Mouse (Mus musculus): ENCODE data around the gene Gm20683.
"Not testable (repeated sequence)": the region's sequence is repeated elsewhere in the genome, so short reads cannot be mapped to it uniquely, and the experiment has no call there.

The Gm20683 gene

GRCm38 (mm10) chr17:25873405-25874147 is 32.0 kb upstream of the Gm20683 start:
- no peak for DNase-seq

- no peak for DNase-seq
Measured at GRCm38 (mm10) chr17:25872676-25873075, 31.1 kb upstream of the Gm20683 start.

- DNase-seq: not testable (repeated sequence)
Measured at GRCm38 (mm10) chr17:25871566-25871965, 30.0 kb upstream of the Gm20683 start.

- no peak for DNase-seq
Measured at GRCm38 (mm10) chr17:25869954-25870353, 28.4 kb upstream of the Gm20683 start.

GRCm38 (mm10) chr17:25869498-25869897 is 27.9 kb upstream of the Gm20683 start:
- DNase-seq: no peak

GRCm38 (mm10) chr17:25868601-25869191 is 27.1 kb upstream of the Gm20683 start, which contains the start of gene Mcrip2:
TSS of gene Mcrip2 (minus strand) at chr17:25868764.
- DNase-seq: peak; percentile 52 to 55

- no peak for DNase-seq
Measured at GRCm38 (mm10) chr17:25867836-25868600, 26.5 kb upstream of the Gm20683 start.

- DNase-seq: no peak
Measured at GRCm38 (mm10) chr17:25867509-25867835, 25.9 kb upstream of the Gm20683 start.

- DNase-seq: no peak
Measured at GRCm38 (mm10) chr17:25866172-25866571, 24.6 kb upstream of the Gm20683 start.

GRCm38 (mm10) chr17:25865288-25865687 is 23.7 kb upstream of the Gm20683 start:
- DNase-seq: no peak

- no peak for DNase-seq
Measured at GRCm38 (mm10) chr17:25864311-25864710, 22.7 kb upstream of the Gm20683 start.

GRCm38 (mm10) chr17:25863681-25864080 is 22.1 kb upstream of the Gm20683 start:
- DNase-seq: no peak

GRCm38 (mm10) chr17:25861704-25862612 is 20.4 kb upstream of the Gm20683 start:
- no peak for DNase-seq

- DNase-seq: peak; percentile 89 to 90
Measured at GRCm38 (mm10) chr17:25860832-25861703, 19.5 kb upstream of the Gm20683 start, which contains the start of gene Wdr90. TSS of gene Wdr90 (minus strand) at chr17:25861501.

- no peak for DNase-seq
Measured at GRCm38 (mm10) chr17:25860229-25860628, 18.7 kb upstream of the Gm20683 start.

GRCm38 (mm10) chr17:25844396-25844901 is 2.9 kb upstream of the Gm20683 start, which contains the start of gene Rhot2:
TSS of gene Rhot2 (minus strand) at chr17:25844851.
- peak; percentile 96 to 97 for DNase-seq

GRCm38 (mm10) chr17:25843636-25844395 is 2.3 kb upstream of the Gm20683 start:
- DNase-seq: no peak

- DNase-seq: no peak
Measured at GRCm38 (mm10) chr17:25843122-25843521, 1.6 kb upstream of the Gm20683 start.

- DNase-seq: no peak
Measured at GRCm38 (mm10) chr17:25842509-25842908, 946 bp upstream of the Gm20683 start.

GRCm38 (mm10) chr17:25840519-25840918 is 1.0 kb downstream of the Gm20683 start:
- no peak for DNase-seq
